Mouse (Mus musculus) kidney, adult 2 months (tissue): ENCODE data around the gene Hist1h2bj.

Experiments
- CTCF ChIP-seq: fragments of 200-500 bp; conservative IDR thresholded peaks from 2 replicates; pipeline ENCODE4 v1.5.1; 2011; ENCODE audit warnings: low read depth, mild to moderate bottlenecking, control low read depth, low read length, moderate library complexity, mixed read lengths; ENCODE audit not compliant: insufficient read depth, insufficient read length
- POLR2A ChIP-seq: fragments of 200-500 bp; IDR thresholded peaks from one replicate; pipeline ENCODE4 v1.6.1; 2011; ENCODE audit warnings: low read depth, low read length, control low read depth

- no peak for TF ChIP-seq CTCF
- TF ChIP-seq POLR2A, result no peak
These were observed 35.1 kb upstream of the Hist1h2bj start for GRCm38 (mm10) chr13:22007872-22008271.
